Mouse (Mus musculus): Measurements from ENCODE around the gene Tmem107.
A peak's percentile ranks its signal among the peaks of the same experiment; 100 is the strongest.

Gene Tmem107

GRCm38 (mm10) chr11:69073951-69074775 is 3.6 kb downstream of the Tmem107 start:
- peak; percentile 20 for DNase-seq (ENCODE audit: low read depth, low spot score)

GRCm38 (mm10) chr11:69074776-69075069 is 4.1 kb downstream of the Tmem107 start:
- DNase-seq (ENCODE audit: low read depth, low spot score): peak; percentile 15

DNA sequence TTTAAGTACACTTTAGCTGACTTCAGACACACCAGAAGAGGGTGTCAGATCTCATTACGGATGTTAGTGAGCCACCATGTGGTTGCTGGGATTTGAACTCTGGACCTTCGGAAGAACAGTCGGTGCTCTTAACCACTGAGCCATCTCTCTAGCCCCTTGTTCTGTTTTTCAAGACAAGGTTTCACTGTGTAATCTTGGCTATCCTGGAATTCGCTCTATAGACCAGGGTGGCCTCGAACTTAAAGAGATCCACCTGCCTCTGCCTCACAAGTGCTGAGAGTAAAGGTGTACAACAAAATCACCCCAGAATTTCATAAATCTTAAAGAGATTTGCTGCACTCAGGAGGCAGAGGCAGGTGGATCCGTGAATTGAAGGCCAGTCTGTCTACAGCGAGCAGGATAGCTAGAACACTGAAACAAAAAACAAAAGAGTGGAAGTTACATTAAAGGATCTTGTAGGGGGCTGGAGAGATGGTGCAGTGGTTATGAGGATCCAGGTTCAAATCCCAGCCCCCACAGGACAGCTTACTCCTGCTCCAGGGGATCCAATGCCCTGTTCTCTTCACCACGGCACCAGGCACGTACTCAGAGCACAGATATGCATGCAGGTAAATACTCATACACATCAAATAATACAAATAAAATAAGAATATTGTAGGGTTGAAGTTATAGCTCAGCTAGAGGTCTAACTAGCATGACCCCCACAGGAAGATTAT is 5.3 kb downstream of the Tmem107 start:
- DNase-seq (ENCODE audit: low read depth, low spot score): no peak

DNA sequence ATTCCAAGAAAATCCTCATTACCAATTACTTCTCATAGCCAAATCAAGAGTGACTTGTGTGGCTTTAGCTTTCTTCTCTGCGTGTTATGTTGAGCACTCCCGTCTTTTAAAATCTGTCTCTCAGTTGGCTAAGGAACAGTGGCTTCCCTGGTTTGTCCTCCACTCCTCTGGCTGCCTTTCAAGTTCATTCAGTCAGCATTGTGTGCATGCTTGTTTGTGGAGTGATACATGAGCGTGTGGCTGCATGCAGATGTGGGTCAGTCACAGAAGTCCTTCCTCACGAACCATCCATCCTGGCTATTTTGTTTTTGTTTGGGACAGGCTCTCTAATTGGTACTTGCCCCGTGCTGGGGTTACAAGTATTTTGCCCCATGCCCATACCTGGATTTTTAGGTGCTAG is 6.0 kb downstream of the Tmem107 start:
- DNase-seq (ENCODE audit: low read depth, low spot score): no peak

DNA sequence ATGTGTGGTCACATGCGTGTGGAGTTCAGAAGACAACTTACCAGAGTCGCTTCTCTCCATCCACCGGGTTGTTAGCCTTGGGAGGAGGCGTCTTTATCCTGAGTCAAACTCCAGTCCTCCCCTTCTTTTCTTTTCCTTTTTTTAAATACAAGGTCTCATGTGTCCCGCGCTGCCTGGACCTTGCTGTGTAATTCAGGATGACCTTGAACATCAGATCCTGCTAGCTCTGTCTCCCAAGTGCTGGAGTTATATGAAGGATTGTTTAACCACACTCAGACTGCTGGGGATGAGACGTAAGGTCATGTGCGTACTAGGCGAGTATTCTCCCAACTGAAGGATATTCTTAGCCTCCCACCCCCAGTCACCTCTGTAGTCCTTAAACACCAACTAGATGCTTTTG is 6.7 kb downstream of the Tmem107 start:
- no peak for DNase-seq (ENCODE audit: low read depth, low spot score)

- DNase-seq (ENCODE audit: low read depth, low spot score): no peak
Observed at GRCm38 (mm10) chr11:69078041-69078440, 7.4 kb downstream of the Tmem107 start.

GRCm38 (mm10) chr11:69078805-69079438 is 8.3 kb downstream of the Tmem107 start:
- no peak for DNase-seq (ENCODE audit: low read depth, low spot score)

- no peak for DNase-seq (ENCODE audit: low read depth, low spot score)
Observed at GRCm38 (mm10) chr11:69080102-69080854, 9.7 kb downstream of the Tmem107 start.

DNA sequence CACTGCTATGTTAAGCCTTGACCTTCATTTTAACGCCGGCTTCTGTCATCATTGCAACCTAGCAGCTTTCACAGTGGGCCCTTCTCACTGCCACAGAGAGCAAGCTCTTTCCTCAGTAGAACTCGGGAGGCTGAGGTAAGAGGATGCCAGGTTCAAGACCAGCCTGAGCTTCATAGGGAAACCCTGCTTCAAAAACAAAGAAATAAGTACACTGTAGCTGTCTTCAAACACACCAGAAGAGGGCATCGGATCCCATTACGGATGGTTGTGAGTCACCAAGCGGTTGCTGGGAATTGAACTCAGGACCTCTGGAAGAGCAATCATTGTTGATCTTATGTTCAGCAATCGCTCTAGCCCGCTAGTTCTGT is 10.2 kb downstream of the Tmem107 start:
- DNase-seq (ENCODE audit: low read depth, low spot score): no peak

- DNase-seq (ENCODE audit: low read depth, low spot score): no peak
Observed at GRCm38 (mm10) chr11:69081613-69082012, 11.0 kb downstream of the Tmem107 start.

- DNase-seq (ENCODE audit: low read depth, low spot score): no peak
Observed at GRCm38 (mm10) chr11:69085608-69086007, 15.0 kb downstream of the Tmem107 start.

GRCm38 (mm10) chr11:69086390-69086789 is 15.8 kb downstream of the Tmem107 start:
- DNase-seq (ENCODE audit: low read depth, low spot score): no peak

GRCm38 (mm10) chr11:69087082-69087481 is 16.5 kb downstream of the Tmem107 start:
- peak; percentile 2 for DNase-seq (ENCODE audit: low read depth, low spot score)

GRCm38 (mm10) chr11:69087597-69087996 is 17.0 kb downstream of the Tmem107 start:
- peak; percentile 18 for DNase-seq (ENCODE audit: low read depth, low spot score)

GRCm38 (mm10) chr11:69088103-69088855 is 17.7 kb downstream of the Tmem107 start, which contains the start of gene Vamp2:
Gene Vamp2, plus strand, starts transcription at chr11:69088490.
- peak; percentile 93 for DNase-seq (ENCODE audit: low read depth, low spot score)

GRCm38 (mm10) chr11:69088856-69089615 is 18.4 kb downstream of the Tmem107 start:
- DNase-seq (ENCODE audit: low read depth, low spot score): peak; percentile 54

DNA sequence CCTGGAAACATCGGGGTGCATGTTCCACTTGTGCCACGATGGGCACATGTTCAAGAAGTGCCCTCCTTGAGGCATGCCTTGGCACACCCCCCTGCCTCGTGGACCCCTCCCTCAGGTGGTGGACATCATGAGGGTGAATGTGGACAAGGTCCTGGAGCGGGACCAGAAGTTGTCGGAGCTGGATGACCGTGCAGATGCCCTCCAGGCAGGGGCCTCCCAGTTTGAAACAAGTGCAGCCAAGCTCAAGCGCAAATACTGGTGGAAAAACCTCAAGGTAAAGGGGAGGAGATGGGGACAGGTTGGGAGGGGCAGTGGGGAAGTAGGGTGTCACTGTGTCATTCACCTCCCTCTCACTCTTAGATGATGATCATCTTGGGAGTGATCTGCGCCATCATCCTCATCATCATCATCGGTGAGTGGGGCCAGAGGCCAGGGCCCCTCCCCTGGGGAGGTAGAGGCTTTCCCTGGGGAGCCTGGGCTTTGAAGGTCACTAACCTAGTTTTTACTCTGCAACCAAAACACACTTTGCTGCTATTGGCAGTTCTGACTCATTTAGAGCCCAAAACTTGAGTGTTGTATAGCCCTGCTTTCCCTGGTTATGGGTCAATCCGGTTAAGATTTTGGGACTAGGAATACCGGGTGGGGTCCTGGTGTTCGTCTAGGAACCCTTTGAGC is 19.1 kb downstream of the Tmem107 start:
- no peak for DNase-seq (ENCODE audit: low read depth, low spot score)

DNA sequence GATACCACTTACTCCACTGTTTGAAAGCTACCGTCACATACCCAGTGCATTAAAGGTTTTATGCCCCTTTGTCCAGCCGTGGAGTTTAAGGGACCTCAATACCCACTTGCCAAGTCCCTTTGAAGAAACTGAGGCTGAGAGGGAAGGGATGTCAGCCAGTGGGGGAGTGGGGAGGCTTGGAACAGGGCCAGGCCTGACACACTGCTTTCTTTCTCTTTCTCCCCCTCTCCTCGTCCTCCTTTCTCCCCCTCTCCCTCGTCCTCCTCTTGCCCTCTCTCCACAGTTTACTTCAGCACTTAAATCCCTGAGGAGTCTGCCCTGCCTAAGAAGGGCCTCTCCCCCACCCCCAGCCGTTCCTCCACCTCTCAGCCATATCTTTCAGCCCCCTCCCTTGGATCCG is 19.8 kb downstream of the Tmem107 start:
- no peak for DNase-seq (ENCODE audit: low read depth, low spot score)

DNA sequence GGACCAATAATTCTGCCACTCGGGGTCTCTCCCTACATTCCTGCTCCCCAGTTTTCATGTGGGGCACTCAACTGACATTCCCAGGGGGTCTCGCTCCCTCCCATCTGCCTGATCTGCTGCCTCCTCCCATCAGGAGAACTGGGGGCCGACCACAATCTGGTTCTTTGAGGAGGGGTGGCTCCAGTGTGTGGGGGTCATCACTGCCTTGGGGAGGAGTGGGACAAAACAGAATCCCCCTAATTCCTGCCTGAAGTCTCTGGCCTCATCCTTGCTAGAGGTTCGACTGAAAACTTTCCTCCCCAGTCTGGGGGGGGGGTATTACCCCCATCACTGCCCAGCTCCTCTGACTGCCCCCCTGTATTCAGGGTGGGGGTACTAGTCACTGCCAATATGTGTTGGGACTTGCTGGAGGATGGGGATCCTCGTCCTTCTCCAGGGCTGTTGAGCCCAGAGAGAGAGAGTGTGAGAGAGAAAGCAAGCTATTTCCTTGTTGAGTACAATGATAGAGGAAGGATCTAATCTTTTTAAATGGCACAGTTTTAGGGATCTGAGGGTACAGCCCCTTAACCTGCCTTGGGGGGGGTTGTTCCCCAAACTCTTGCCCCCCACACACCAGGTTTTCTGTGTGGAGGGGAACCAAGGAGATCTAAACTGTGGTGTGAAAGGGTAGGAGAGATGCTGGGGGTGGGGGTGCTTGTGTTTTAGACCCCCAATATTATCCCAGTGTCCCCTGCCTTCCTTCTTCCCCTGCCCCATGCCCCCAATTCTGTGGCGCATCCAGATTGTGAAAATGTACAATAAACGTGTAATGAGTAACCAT is 21.2 kb downstream of the Tmem107 start:
- DNase-seq (ENCODE audit: low read depth, low spot score): no peak
